Mouse (Mus musculus): Measurements from ENCODE around the gene Cideb.

GRCm38 (mm10) chr14:55735334-55735733 lies 22.9 kb downstream of the Cideb start:
- no peak for TF ChIP-seq CTCF (conservative IDR thresholded peaks at IDR 0.05; ENCODE audit: low read length)
- TF ChIP-seq NANOG (IDR thresholded peaks at IDR 0.05; ENCODE audit: borderline replicate concordance, low read length): no peak
